Mouse (Mus musculus) gastrocnemius, postnatal 10 days (tissue): ENCODE measurements around the gene Rer1. TPM values are rescaled to one million over a fixed set of nuclear protein-coding genes. Genes with fewer than 3 reads are reported as not detected.

ENCODE experiments used
- DNase-seq: peaks from one replicate; pipeline ENCODE4 v3.0.0; 2021; ENCODE audit warnings: mixed read lengths
- long read RNA-seq, 2 experiments: library from polyadenylated mRNA; stranded (forward); transcript quantifications; one replicate each; pipeline ENCODE4 v2.0.0; 2021
- total RNA-seq, 2 experiments: library from RNA; stranded (reverse); gene quantifications; 2 replicates each; pipeline ENCODE4 v1.2.3; 2021

The Rer1 gene
- 10 to 100 TPM; 49.0 to 58.1 TPM for total RNA-seq
- long read RNA-seq, experiment 1, transcript Rer1-201 (7 exons, 1,596 nt) = major isoform, 60 of 97 reads
- long read RNA-seq, experiment 1, transcript Rer1-203 (8 exons, 1,803 nt) = minor isoform, 19 of 97 reads
- long read RNA-seq, experiment 1, partial matches to known transcripts = 3 of 97 reads
- long read RNA-seq, experiment 1, other reads (novel, unspliced or antisense) = 15 of 97 reads
- long read RNA-seq, experiment 2, transcript Rer1-201 (7 exons, 1,596 nt) = major isoform, 63 of 102 reads
- long read RNA-seq, experiment 2, transcript Rer1-203 (8 exons, 1,803 nt) = minor isoform, 21 of 102 reads
- long read RNA-seq, experiment 2, partial matches to known transcripts = 4 of 102 reads
- long read RNA-seq, experiment 2, other reads (novel, unspliced or antisense) = 14 of 102 reads

DNA sequence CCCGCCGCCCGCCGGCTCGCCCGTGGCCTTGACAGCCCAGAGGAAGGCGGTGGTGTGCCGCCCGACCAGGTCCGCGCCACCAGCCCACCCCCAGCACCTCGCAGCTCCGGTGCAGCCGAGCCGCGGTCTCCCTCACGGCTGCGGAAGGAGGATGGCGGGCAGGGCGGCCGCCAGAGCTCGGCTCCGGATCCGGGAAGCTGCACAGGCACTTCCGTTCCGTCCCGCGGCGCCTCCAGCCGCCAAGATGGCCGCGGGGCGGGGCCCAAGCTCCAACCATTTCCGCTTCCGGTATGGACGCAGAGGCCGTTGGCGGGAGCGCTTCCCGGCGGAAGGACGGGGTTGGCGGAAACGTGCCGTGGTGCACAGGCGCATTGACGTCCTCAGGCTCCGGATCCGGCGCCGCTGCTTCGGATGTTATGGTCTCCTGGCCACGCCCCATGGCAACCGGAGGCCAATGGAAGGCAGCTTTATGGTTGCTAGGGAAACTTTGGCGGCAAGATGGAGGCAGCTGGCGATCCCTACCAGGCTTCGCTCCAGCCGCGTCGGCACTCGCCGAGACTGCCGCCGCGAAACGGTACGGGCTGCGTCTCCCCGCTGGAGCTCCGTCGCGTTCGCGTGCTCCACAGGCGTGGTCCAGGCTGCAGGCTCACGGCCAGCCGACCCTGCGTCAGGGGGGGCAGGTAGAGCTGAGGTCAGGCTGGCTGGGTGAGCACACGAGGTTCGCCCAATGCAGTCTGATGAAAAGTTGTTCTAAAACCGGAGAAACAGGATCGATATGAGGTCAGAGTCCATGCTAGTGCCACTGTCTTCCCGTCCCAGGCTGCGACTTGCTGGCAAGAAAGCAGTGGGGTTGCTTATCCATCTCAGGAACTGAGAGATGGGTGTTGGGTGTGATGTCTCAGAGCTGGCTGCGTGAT is at the start of gene Rer1, which contains the start of gene Morn1:
Gene Rer1 (minus strand): TSS at position 275 of the 917 bp plus-strand sequence.
Gene Morn1 (plus strand): TSS at position 470 of the 917 bp plus-strand sequence.
- peak; percentile 99 for DNase-seq

DNA sequence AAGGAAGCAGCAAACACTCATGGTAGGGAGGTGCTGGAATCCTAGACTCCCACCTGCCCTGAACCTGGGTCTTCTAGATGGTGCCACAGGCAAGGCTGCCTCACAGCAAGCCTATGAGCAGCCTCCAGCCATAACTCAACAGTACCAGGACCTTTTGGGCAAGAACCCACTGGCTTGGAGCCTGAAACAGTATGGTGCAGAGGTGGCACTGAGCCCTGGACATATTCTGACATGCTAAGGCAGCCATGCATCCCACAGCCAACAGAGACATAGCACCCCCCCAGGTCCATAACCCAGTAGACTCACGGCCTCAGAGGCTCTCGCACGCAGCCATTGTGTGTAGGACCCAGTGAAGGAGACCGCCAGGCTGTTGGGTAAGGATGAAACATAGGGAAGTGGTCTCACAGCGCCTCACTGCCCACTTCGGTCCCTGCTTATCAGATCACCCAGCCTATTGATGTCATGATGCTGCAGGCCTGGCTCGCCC is 48.5 kb upstream of the Rer1 start:
- DNase-seq = no peak

DNA sequence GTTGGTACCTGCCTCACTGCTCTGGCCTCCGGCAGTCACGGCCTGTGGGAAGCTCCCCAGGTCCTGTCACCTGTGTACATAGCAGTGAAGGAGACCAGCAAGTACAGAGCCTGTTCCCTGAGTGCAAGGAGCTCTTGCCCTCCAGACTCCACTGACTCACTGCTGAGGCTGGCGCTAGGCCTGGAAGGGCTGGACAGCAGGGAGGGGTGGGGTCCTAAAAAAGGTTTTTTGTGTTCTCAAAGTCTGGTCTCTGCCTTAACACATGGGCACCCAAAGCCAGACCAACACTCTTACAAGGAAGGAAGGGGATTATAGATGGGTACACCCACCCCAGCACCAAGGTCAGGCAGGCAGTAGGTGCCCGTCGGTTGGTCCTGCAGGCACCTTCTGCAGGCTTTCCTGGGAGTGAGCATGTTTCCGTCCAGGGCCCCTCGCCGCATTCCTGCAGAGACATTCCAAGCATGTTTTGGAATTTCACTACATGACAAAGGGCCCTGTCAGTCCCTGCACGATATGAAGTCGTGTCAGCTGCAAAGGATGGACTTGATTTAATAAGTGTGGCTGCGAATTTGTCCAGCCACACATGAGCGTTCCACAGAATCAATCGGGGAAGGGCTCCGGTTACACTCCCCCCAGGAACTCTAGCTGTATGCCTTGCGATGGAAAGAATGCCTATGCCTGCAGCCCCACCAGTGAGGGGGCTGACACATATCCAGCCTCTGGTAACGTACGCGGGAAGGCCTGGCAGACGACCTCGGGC is 47.7 kb upstream of the Rer1 start:
- no peak for DNase-seq

DNA sequence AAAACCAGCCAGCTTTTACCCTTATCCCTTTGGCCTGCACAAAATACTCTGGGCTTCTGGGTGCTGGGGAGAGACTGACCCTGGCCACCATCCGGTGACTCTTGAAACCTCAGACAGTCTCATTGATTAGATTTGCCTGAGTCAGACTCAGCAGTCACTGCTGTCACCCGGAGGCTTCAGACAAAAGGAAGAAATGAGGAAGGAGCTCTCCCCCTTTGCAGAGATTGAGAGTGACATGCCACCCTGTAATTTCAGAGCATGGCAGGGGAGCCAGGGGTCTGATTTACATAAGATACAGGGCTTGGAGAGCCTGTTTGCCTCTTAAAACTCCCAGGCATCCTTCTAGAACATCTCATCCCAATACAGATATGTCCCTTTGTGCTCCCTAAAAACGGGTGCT is 47.0 kb upstream of the Rer1 start:
- no peak for DNase-seq

DNA sequence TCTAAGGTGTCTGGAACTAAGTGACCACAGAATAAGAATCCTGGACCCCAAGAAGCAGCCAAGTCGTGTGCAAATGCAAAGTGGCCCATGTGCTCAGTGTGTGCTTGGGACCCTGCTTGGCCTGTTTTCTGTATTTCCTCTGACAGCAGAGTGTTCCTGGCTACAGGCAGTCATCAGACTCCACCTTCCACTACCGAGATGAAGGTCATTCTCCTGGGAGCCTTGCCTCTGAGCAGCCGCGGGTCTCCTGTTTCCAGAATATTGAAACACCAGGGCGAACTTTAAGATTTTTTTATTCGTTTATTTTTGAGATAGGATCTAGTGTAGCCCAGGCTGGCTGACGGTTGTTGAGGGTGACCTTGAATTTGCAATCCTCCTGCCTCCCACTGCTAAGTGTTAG is 44.4 kb upstream of the Rer1 start:
- DNase-seq = no peak

DNA sequence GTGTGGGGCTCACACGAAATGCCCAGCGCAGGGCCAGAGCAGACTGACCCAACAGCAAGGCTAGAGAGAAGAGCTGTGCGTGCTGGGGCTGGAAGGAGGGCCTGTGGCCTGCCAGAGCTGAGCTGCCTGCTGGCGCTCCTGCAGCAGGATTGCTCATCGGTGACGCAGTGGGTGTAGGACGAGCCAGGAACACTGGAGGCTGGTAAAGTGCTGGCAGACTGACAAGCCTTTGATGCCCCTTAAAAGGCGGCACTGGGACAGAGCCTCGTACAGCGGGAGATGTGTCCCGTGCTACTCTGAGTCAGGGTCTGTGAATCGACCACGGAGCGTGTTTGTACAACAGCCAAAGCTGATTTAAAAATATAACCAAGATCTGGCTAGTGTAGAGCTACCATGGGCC is 43.8 kb upstream of the Rer1 start:
- peak; percentile 75 for DNase-seq

DNA sequence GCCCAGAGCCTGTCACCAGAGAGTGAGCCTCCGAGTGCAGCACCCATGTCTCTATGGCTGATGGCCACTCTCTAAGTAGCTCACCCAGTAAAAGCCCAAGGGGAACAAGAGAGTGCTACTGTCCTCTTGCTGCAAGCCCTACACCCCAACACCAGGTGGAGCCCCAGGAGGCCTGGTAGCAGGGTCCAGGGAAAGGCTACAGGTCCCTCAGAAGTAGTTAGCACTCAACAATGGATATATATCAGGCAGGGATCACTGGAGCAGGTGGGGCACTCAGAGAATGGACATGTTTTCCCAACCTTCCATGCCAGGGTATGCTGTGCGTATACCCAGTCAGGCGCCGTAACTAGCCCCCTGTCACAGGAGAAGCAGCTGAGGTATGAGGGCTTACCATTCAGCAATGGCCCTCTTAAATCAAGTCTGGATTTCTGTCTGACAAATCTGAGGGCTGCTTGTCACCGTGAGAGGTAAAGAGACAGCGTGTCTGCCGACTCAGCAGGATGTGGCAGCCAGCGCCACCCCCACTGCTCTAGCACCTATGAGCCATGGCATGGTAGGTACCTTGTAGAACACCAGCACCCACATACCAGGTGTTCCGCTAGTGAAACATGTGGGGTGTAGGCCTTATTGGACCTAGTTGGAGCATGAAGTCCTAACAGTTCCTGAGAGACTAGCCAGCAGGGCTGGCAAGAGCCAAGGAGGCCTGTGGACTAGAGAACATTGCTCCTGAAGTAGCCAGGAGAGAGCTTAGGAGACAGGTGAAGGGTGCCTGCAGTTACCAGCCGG is 43.1 kb upstream of the Rer1 start:
- no peak for DNase-seq

DNA sequence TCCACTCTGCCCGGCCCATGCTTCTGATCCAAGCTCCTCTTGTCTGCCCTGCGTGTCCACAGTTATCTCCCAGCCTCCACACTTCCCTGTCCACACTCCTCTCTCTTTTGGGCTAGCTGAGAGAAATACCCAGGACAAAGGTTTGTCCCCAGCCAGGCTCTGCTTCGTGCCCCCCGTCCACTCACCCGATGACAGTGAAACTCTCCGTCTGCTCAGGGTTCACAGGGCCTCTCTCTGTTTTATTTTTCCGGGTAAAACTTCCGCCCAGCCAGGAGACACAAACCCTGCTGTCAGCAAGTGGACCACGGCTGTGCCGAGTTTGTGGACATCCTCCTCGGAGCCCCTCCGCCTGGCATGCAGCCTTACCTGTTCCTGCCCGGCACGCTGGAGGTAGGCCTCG is 42.2 kb upstream of the Rer1 start:
- no peak for DNase-seq

DNA sequence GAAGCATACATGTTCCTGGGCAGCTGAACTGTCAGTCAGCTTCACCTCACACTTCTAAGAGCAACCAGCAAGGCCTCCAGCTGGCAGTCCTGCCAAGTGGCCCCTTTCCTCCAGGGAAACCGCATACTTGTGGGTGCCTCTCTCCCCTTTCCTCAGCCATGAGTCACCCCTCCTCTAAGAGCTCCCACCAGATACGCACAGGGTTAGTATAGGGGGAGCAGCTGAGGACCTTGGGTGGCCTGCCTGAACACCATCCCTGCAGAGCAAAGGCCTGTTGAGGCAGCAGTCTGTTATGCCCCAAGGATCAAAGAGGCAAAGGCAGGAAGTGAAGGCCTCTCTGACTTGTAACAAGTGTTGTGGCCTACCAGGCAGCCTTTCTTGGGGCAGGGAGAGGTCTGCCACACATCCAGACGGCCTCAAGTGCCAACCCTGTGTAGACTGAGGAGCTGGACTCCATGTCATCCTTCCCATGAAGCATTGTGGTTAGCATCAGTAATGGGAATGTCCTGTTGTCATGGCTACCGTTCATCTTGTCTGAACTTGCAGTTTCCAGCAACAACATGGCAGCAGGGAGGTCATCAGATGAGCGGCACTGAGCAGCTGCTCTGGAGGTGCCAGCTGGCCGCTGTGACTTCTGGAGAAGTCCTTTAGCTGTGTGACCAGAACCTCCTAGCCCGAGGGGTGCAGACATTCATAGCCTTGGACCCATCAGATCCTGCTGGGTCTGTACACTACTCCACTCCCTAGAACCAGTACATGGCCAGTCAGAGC is 40.6 kb upstream of the Rer1 start:
- DNase-seq = no peak

DNA sequence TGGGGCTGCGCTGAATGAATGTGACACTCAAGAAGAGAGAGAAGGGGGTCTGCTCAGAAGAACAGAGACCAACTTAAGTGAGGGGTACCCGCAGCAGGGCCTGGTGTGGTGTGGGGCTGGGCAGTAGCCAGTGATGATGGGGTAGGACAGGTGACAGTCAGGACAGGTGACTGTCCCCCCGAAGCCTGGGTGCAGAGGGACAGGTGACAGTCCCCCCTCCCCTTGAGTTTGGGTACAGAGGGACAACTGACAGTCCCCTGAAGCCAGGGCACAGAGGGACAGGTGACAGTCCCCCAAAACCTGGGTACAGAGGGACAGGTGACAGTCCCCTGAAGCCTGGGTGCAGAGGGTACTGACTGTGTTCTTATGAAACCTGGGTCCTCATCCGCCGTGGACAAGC is 40.0 kb upstream of the Rer1 start:
- no peak for DNase-seq

DNA sequence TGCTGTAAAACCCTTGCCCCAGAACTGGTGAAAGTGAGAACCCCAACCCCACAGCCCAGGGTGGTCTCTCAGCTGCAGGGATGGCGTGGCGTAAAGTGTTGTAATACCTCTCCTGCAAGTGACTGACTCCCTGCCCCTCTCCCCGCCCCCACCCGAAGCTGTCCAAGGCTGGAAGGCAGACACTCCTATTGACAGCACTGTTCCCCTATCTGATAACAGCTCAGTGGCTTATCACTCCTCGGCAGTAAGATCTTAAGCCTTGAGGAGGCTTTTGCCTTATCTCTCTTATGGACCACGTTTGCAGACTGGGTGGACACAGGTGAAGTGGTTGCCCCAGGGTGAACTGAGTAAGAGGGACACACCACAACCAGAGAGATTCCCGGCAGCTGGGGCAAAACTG is 39.1 kb upstream of the Rer1 start:
- DNase-seq = no peak

DNA sequence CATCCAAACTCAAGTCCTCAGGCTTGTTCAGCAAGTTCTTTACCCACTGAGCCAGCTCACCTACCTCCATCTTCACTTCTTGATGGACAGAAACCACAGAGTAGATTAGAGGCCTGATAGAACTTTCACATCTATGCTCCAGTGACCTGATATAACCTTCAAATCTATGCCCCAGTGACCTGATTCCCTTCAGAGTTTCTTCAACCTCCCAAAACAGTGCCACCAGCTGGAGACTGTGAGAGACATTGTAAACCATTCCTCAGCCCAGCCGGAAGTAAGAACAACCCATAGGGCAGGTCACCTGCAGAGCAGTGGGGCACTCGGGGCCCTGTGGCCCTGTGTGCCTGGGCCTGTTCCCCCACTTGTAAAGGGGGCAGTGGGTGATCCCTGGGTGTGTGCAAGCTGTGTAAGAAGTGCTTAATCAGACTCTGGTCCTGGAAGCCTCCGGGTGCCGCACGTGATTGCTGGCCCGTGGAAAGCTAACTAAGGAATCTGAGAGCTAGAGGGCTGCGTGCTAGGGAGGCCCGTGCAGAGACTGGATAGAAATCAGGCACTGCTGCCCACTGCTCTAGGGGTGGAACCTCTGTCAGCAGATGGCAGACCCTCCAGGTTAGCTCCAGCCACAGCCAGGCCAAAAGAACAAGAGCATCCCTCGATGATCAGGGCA is 37.8 kb upstream of the Rer1 start:
- DNase-seq = no peak

DNA sequence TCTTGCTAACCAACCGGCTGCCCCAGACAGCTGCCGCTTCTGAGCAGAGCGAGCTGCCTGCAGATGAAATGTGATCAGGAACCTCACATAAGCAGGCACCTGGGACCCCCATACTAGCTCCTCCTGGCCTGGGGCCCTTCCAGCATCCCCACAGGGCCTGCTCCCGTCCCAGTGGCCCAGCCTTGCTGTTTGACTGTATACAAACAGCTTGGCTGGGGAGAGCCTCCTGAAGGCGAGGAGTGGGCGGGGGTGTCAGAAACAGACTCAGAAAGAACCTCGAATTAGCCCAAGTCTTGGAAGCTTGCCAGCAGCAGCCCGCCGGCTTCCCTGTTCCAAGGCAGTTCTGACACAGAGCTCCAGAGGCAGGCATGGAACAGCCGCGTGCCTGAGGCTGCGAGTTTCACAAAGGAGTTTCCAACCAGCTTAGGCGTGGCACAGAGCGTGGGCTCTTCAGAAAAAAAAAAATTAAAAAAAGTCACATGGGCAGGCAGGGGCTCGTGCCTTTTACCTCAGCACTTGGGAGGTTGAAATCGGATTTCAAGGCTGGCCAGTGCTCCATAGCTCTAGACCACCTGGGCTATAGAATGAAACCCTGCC is 36.4 kb upstream of the Rer1 start:
- peak; percentile 72 for DNase-seq

DNA sequence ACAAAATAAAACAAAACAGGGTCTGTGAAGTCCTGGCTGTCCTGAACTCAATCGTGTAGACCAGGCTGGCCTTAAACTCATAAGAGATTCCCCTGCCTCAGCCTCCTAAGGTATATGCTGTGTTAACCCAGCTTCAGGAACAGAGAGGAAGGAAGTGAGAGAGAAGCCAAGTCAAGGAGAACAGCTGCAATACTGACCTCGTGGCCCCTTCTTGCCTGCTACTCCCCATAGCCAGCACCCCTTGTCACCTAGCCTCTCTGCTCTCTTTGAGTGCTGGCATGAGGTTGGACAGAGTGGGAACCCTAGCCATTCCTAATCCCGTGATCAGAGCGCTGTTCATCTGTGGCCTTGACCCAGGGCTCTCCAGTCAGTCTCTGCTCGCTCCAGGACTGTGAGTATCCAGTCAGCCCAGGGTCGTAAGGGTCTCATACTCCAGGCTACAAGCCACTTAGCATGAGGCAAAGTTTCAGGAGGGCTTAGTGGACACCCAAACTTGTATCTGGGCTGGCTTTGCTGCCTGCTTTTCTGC is 35.8 kb upstream of the Rer1 start:
- DNase-seq = no peak

DNA sequence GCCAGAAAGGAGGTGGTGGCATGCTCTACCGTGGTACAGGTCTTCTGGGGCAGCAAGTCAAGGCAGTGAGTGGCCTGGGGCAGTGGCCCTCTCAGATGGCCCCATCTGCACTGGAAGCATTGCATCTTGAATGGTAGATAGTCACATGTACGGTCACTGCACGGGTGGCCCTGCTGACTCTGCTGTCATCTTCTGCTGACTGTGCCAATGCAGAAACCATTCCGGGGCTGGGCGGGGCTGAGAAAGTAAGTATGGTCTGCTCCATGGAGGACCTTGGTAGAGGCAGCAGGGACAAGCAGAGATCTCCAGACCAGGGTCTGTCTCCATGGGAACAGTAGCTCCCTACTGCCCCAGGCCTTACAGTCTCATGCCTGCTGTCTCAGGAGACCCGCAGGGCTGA is 35.0 kb upstream of the Rer1 start:
- DNase-seq = no peak

DNA sequence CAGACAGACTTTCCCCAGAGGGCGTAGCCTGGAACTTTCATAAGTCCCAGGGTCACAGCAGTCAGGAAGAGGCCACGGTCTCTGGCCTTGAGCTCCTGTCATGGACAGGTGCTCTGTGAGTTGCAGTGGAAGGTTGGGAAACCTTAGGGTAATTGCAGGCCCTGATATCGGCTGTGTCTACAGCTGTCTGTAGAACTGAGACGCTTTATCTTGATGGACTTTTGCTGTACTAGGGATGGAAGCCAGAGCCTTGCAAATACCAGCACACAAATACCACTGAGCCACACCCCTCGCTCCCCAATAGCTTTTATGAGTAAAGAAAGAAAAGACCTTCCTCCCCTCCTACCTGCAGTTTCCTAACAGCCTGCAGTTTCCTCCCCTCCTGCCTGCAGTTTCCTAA is 34.4 kb upstream of the Rer1 start:
- no peak for DNase-seq

DNA sequence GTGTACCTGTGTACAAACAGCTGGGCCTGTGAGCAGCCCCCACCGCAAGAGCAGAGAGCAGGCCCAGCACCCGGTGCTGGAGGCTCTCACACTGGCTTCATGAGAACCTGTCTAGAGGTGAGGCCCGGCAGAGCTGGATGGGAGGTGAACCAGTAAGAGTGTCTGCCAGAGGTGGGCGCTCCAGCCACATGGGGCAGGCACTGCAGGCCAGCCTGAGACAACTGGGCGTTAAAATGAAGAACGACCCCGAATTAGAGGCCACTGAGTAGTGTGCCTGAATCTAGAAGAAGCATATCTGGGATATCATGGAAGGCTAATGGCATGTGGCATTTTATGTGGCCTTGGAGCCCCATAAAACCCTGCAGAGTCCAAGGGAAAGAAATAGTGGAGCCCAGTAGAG is 33.9 kb upstream of the Rer1 start:
- DNase-seq = no peak

DNA sequence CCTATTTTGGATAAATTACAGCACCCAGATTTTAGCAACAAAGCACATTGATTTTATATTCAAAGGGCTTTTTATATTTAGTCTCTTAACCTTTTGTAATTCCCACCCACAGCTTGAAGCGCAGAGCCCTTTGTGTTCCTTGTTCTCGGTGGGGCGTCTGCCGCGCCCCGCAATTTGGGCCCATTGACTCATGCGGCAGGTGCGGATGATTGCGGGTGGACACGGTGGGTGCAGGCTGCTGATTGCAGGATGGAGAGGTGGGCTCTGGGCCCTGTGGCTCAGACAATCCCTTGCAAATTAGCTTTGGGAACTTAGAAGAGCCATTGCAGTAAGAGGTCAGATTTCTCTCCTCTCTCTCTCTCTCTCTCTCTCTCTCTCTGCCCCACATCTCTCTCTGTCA is 32.1 kb upstream of the Rer1 start:
- DNase-seq = no peak

DNA sequence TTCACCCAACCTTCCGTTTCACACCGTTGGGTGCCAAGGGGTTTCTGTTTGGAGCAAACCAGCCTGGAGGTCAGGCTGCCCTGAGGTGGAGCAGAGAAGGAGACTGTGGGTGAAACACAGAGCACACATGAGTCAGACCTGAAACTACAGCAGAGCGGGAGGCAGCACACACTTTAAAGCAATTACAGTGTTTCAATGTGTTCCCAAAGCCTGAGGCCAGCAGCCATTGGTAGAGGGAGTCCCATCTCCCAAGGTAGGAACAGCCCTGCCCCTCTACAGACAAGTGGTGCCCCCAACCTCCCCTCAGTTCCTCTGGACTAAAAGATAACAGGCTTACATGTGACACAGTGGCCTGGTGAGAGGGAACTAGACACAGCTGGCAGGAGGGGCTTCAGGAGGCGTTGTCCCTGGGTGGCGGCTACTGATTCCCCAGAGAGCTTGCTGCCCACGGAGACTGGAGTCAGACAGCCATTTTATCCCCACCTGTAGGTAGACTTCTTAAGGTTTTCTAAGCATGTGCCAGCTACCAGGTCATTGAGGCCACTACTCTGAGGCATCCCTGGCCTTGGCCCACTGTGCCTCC is 31.3 kb upstream of the Rer1 start:
- no peak for DNase-seq
